Mouse (Mus musculus) yolk sac, embryonic 10.5 days (tissue): ENCODE measurements around the gene Hepacam.

Experiments
- DNase-seq: peaks from one replicate; pipeline ENCODE4 v3.0.0-alpha.2; 2017; ENCODE audit warnings: low spot score

The Hepacam gene

DNA sequence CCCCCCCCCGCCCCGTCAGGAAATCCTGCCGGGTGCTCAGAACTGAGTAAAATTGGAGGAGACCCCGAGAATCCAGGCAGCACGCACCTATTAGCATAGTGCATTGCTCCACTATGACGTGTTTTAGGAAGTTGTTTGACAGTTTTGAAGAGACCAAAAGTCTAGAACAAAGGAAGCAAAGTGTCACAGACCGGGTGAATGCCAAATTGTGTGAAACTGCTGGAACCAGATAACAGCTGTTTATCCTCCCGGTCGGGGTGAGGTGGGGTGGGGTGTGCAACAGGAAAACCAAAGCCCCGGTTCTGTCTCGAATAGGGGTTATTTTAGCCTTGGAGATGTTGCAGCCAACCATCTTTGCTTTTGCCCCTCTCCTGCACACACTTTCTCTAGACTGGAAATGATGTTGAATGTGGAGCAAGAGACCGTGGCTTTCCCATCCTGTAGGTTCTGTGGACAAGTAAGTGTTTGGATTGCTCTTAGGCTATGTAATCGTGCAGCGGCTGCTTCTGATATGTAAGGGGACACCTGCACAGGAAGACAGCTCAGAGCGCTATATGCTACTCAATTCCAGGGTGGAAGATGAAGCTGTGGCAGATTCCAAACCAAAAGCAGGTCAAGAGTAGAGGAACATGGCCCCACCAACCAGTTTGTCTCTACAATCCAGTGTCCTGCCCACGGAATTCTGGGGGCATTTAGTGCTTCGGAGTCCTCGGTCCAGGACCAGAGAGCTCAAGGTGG is 66.8 kb downstream of the Hepacam start:
- DNase-seq: no peak

DNA sequence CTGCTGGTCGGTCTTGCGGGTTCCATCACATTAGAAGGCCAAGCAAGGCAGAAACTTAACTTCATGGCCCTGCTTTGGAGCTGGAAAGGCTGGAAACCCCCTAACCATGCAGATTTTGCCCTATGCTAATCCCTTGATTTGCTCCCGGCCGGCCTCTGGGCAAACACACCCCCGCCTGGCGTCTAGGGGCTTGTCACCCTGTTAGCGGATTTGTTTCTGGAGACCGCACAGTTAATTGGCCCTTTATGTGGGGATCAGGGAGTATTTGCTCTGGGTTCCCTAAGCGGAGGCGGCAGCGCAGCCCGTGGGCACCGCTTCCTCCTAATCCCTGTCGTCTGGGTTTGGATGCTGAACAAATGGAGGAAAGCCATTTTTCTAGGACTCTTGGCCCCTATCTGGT is 67.8 kb downstream of the Hepacam start:
- no peak for DNase-seq

DNA sequence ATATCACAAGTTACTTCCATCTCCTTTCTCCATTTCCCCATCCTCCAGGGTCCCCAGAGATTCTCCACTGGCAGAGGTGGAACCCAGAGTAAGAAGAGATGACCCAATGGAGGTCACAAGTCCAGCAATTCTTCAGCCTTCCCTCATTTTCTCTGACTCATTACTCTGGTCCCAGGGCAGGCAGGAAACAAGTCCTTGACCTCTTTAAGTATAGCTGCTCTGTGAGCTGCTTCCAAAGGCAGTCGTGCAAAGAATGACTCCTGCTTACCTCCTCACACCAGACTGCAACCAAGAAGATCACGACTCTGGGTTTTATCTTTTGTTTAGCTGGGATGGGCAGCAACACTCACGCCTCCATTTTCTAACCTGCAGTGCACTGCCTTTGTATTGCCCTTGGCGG is 68.5 kb downstream of the Hepacam start:
- no peak for DNase-seq
